Mouse (Mus musculus) thymus, postnatal 4 days (tissue): ENCODE data around the gene Cdx4.

Experiments
- DNase-seq: peaks from one replicate; pipeline ENCODE4 v3.0.0; 2021

Gene Cdx4

DNA sequence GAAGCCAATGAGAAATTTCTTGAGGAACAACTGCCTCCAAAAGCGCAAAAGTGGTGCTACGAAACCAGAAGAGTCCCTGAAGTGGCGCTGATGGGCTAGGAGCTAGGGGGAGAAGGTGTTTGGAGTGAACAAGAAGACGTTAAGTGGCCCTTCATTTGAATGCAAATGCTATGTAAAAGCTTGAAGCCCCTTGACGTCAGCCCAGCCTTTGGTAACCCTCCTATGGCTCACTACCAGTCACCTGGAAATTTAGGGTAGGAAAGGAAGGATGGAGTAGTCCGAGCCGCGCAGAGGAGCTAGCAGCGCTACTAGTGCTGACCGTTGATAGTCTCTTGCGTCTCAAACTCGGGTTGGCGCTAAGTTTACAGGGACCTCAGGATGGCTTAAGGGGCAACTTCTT lies at the start of gene Cdx4:
TSS of gene Cdx4 (plus strand) at position 253 of the 400 bp plus-strand sequence.
- no peak for DNase-seq

DNA sequence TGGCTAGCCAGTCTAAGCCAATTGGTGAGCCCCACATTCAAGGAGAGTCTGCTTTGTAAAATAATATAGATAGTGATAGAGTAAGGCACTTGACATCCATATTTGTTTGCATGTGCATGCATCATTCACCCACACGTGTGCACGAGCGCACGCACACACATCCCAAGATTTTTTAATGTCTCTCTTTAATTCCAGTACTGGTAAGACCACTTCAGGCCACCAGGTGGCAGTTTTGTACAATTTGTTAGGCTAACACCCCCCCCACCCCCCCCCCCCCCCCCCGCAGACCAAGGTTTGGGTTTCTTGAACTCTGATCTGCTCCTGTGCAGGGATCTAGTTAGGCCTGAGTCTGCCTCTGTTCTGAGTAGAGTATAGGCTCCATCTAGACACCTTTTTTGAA lies 46.9 kb upstream of the Cdx4 start:
- DNase-seq: peak; percentile 15

DNA sequence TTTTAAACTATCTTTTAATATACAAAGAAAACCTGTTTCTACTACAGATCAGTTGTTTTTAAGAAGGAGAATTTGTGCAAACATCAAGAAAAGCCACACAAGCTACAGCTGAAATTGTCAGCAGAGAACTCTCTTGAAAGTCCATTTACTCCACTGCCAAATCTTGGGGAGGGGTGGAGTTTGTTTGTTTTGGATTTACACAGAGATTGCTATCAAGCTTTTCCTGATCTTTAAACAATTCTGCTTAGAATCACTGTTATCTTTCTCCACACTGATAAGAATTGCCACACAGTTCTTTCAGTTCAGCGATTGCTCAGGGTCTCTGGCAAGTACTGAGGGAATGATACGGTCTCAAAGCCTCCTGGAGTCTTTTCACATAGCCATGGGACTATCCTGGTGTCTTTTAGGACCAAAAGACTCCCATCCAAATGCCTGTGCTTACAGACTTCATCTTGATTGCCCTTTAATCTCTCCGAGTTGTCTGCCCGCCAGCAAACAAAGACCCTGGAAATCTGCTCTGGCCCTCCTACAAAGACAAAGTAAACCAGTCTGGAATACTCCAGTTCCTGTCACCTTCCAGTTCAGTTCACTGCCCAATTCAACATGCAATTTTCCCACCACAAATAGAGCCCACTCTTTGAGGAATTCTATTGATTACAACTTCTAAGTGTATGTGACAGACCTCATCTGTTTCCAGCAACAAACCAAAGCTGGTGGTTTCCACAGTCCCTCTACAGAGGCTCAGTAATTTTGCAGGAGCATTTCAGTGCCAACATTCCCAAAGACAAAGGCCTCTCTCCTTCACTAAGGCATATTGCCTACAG lies 34.1 kb upstream of the Cdx4 start:
- DNase-seq: no peak

DNA sequence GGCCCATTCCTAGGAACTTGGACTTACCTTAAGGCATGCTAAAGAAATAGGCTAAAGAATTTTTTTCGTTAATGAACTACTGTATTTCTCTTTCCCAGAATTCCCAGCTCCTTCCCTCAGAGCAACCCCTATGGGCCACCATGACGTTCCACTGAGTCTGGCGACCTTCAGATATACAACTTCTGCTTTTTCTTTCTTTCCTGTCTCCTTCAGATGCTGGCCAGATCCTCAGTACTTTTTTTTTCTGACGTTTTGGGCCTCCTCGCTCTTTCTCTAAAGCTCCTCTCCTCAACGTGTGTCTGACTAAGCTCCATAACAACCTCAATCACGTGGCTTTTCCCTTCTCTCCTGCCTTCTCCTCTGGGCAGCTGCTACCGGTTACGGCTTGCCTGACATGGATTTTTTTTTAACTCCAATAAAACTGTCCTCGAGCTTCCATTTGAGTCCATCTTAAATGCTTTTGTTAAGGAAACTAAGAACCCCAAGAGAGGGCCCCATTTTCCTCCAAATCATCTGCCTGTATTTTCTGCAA lies 33.3 kb upstream of the Cdx4 start:
- DNase-seq: no peak

DNA sequence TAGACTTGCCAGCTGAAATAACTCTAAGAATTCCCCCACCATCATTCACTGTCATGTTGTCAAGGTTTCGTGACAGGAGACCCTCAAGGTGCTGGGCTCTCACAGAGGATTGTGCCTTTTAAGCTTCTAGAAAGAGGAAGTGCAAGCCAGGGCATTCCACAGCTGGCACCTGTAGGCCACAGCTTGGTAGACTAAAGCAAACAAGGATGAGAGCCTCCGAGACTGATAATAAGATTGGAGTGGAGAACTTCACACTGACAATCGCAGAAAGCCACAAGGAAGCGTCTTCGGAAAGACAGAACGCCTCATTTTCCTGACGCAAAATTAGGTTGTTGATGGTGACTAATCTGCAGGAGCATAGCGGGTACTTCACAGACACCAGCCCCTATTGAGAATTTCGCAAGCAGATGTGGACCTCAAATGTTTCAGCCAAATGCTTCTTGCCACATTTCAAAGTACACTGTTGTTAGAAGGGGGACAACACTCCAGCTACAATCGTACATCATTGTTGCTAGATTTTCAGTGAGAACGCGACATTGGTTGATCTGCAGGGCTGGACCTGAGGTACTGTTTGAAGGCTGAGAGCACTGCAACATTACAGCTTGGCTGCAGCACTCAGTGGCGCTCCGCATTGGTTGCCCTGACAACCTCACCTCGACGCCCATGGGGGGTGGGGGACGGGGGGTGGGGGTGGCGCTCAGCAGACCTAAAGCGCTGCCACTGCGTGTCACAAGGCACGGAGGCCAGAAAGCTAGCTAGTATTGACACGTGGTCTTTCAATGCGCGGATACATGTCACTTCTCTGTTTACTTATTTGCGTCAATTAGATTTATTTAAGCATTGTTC lies 32.5 kb upstream of the Cdx4 start:
- peak; percentile 7 for DNase-seq

DNA sequence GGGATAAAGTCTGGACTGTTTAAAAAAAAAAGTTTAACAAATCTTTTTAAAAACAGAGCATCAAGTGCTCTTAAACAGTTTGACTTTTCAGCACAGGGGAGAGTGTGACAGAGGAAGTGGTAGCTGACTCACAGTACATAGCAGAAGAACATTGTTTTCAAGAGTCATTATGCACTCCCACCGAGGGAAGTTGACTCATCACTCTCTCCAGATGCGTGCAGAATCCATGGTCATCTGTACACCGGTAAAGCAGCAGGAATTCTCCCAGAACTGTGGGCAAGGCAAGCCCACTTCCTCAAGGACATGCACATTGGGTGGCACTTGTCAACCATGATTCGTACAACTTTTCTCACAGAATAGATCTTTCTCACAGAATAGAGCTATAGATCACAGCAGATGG lies 22.3 kb upstream of the Cdx4 start:
- DNase-seq: no peak

DNA sequence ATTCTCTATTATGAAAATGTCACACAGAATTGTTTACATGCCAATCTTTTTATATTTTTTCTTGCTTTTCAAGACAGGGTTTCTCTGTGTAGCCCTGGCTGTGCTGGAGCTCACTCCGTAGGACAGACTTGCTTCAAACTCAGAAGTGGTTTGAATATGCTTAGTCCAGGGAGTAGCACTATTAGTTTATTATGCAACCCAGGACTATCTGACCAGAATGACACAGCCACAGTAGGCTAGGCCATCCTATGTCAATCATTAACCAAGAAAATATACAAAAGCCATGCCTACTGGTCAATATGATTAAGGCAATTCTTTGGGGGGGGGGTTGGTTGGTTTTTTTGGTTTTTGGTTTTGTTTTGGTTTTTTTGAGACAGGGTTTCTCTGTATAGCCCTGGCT lies 12.9 kb upstream of the Cdx4 start:
- no peak for DNase-seq

DNA sequence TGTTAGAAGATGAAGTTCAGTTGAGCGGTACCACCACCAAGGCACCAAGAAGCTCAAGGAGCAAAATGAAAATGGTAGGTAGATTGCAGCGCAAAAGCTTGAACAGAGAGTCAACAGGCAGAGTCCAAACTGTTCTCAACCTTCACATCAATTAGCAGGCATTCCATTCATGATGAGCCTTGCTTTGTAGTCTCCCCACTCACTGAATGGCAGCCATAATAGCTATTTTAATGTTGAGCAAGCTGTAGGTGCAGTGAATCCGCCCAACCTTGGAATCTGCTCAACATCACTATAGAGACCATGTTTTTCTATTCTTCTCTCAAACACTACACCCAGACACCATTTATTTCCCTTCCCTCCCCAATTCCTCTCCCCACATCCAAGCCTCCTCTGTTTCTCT lies 9.5 kb upstream of the Cdx4 start:
- DNase-seq: no peak

DNA sequence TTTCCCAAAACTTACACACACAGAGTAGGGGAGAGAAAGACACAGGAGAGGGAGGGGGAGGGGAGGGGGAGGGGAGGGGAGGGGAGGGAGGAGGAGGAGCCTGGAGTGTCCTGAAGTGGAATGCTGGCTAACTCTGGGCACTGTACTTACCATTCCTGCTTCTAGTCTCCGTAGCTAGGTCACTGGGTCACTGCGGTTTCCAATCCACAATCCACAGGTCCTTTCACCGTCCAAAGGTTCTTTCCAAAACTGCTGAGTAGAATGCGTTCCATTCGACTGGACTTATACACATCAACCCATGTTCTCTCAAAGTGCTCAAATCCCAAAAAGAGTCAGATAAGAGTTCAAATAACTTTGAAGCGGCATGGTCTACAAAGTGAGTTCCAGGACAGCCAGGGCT lies 7.1 kb upstream of the Cdx4 start:
- no peak for DNase-seq

DNA sequence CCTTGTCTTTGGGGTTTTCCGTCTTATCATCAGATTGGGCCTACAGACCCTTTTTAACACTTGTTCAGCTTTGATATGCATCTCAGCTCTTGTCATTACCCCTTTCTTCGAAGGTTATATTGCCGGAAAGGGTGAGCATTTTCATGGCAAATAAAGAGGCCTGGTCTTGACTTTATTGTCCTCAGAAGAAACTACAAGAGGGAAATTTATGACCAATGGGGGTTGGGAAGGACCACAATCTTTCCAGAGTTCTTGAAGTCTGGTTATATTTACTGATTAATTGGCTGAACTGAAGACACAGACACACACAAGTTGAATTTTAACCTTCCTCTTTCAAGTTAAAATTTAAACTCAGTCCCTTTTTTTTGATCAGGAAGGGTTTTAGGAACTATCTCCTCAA lies 4.7 kb downstream of the Cdx4 start:
- DNase-seq: no peak

DNA sequence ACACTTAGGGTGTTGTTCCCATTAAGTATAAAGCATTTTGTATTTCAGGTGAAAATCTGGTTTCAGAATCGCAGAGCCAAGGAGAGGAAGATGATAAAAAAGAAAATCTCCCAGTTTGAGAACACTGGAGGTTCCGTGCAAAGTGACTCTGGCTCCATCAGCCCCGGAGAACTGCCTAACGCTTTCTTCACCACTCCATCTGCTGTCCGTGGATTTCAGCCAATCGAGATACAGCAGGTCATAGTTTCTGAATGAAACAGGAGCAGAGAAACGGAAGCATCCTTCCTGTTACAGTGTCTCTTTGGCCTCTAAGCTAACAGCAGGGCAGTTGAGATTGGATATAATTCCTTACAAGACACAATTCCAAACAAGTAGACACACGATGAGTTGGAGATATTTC lies 8.2 kb downstream of the Cdx4 start:
- no peak for DNase-seq

DNA sequence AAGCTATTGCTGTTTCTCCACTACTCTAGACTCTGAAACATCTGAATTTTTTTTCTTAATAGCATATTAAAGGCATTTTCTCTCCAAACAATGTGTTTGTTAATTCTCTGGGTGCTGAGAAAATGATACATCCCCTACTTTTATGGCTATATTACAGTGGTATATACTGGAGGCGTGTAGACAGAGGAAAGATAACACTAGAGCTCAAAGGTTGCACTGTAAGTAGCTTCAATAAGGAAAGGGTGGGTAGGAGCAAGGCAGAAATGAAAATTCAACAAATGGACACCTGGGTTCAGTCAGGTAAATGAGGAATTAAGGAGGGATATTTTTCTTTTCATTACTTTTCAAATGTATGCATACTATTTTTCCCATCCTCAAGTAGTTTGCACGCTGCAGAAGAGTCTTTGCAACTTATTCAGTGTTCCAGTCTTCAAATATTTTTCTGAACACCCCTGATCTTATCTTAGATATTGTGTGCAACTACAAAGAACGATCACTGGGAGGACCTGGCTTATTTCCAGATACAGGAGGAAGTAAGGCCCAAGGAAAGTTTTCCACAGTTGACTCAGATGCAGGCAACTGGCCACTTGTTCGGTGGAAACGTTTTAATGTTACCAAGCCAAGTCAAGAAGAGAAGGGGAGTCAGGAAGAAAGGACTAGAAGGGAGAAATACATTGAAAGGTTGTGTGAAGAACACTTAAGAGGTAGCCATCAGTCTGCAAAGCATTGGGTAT lies 10.1 kb downstream of the Cdx4 start:
- DNase-seq: no peak

DNA sequence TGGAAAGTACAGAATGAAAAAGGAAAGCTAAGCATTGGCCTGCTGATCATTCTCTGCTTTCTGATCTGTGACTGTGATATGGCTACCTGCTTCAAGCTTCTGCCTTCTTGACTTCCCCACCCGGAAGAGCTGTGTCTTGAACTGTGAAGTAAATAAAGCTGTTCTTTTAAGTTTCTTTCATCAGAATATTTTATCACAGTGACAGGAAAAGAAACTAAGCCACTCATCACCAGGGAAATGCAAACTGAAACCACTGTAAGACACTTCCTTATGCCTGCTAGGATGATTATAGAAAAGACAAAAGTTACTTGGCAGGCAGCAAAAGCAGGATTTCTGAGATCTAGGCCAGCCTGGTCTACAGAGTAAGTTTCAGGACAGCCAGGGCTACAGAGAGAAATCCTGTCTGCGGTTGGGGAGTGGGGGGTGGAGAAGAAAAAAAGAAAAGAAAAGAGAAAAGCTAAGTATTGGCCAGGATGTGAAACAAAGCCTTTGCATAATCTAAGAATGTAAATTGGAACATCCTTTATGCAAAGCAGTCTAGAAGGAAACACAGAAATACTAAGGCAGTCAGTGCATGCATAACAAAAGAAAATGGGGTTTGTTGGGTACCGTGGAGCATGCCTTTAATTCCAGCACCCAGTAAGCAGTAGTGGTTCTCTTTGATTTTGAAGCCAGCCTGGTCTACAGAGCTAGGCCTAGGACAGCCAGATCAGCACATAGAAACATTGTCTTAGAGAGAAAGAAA lies 20.3 kb downstream of the Cdx4 start:
- no peak for DNase-seq

DNA sequence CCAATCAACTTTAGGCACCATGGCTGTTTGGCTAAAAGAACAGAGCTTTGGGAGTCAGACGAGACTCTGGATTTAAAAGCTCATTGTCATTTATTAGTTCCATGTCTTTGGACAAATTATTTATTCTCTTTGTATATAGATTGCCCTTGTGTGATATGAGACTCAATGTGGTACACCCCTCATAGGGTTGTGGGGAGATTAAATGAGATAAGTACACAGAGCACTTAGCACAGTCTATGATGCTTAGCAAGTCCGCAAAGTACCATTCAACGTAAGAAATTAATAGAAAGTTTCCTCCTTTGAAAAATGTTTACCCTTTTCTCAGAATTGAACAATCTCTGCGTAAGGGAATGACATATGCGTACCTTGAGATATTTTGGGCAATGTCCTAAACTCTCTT lies 34.6 kb downstream of the Cdx4 start:
- no peak for DNase-seq

DNA sequence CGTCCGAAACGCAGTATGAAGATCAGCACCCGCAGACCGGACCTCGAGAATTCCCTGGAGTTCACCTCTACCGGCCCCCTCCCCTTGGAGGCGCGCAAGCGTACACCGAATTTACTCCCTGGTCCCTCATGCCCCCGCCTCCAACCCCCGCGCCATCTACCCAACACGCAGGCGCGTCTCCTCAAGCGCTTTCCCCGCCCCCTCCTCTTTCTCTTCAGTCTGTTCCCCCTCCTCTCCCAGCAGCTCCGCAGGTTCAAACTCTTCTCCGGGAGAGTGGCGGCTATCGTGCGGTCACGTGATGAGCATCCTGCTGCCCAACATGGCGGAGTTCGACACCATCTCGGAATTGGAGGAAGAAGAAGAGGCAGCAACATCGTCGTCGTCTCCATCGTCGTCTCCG lies 35.1 kb downstream of the Cdx4 start, which contains the start of gene Chic1:
TSS of gene Chic1 (plus strand) at position 190 of the 400 bp plus-strand sequence.
- DNase-seq: peak; percentile 56

DNA sequence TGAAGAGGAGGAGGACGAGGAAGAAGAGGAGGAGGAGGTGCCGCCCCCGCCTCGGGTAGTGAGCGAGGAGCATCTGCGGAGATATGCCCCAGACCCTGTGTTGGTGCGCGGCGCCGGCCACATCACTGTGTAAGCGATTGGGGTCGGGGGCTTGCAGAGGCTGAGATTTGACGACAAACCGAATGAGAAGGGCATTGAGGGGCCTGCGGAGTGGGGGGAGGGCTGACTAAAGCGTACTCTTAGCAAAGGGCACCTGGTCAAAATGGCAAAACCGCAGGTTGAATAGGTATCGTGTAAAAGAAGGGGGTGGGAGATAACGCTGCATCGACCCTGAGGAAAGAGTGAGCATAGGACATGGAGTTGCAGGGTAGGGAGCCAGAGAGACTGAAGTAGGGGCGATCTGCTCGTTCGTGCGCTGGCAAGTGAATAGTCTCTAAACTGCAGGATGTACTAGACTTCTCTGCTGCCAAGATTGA lies 35.6 kb downstream of the Cdx4 start:
- peak; percentile 13 for DNase-seq

DNA sequence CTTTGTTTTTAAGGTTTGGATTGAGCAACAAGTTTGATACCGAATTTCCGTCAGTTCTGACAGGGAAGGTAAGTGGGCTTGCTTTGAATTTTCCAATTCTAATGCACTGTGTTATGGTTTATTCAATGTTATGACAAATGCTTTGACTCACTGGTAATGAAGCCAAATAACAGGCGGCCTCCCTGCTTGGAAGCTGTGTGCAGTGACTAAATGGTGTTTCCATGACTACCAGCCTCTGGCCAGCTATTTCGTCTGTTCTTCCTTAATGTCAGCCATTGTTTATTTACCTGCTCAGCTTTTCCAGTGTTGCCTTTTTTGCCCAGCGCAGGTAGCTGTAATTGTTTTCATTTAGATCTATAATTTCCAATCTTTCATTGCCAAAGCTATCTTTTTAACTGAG lies 45.0 kb downstream of the Cdx4 start:
- no peak for DNase-seq

DNA sequence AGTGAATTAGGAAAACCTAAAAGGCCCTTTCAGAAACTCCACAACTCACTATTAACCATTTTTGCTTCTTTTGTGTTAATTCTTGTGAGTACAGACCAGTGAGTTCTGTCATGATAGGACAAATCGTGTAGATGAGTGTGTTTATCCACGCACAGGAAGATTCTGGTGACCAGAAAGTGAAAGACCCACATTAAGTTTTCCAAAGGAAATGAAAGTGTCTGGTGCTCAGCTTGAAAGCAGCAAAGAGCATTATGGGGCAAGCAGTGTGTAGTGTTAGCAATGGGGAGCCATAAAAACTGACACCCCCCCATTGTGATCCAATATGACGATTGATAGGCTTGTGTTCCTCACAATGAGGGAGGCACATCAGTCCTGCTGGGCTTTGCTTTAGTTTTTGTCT lies 47.5 kb downstream of the Cdx4 start:
- DNase-seq: no peak

DNA sequence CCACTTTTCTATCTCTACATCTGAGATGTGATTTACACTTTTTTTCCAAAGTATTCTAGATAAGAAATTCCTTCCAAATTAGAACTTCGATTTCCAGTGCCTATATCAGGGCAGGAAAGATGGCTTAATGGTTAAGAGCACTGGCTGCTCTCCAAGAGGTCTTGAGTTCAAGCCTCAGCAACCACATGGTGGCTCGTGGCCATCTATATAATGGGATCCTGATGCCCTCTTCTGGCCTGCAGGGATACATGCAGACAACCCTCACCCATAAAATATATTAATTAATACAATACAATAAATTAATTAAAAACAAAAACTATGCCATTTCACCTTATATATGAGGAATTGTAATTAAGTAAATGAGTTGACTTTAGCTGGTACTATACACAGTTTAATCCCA lies 50.0 kb downstream of the Cdx4 start:
- DNase-seq: no peak

DNA sequence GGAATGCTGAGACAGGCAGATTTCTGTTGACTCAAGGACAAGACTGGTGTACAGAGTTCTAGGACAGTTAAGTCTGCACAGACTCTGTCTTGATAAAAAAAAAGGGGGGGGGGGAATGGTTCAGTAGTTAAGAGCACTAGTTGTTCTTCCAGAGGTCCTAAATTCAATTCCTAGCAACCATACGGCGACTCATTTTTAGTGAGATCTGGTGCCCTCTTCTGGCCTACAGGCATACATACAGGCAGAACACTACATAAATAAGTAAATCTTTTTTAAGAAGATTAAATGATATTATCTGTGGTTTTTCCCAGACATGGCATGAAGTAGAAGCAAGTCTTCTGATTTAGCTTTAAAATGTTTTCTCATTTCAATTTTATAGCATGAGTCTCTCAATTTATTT lies 50.4 kb downstream of the Cdx4 start:
- no peak for DNase-seq

DNA sequence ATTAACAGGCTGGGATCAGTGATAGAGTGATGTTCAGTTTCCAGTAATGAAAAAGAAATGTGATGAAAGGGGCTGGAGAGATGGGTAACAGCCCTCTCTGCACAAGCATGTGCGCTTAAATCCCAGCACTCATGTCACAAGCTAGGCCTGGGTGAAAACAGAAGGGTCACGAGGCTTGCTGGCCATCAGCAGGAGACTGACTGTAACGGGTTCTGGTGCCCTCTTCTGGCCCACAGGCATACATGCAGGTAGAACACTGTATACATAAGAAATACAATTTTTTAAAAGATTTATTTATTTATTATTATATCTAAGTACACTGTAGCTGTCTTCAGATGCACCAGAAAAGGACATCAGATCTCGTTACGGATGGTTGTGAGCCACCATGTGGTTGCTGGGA lies 53.1 kb downstream of the Cdx4 start:
- peak; percentile 6 for DNase-seq
